Mouse (Mus musculus): Measurements from ENCODE around the gene Olfr1197.

DNA sequence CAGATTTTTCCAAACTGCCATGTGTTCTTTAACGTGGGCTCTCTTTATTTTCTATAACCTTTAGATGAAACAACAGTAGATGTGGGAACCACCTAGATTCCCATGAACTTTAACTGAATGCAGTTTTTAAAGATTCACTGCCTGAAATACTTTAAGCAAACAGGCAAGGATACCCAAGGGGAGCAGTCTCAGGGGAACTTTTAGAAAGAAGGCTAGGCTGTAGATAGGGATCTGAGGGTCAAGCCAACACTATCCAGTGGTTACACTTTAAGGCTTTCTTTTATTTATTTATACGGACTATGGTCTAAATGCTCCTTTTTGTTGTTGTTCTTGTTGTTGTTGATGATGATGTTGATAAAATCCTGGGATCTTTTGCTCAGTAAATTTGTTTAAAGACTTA, 38.2 kb upstream of the Olfr1197 start, which contains the start of gene Olfr1200:
- TF ChIP-seq CTCF (IDR thresholded peaks at IDR 0.05; ENCODE audit: borderline replicate concordance, extremely low read depth, insufficient read depth, insufficient read length) (no peak), POLR2A (IDR thresholded peaks at IDR 0.05; ENCODE audit: borderline replicate concordance, extremely low read depth, insufficient read depth, insufficient read length, poor library complexity, severe bottlenecking) (no peak)
